Mouse (Mus musculus) intestine, embryonic 16.5 days (tissue): ENCODE data around the gene Rpl14. TPM values are rescaled to one million over a fixed set of nuclear protein-coding genes. Genes with fewer than 3 reads are reported as not detected.

Source experiments
- ATAC-seq: fragments of 200-750 bp; cut with Nextera tagmentation; 2 replicates; pipeline ENCODE4 v1.8.0; 2017; ENCODE audit warnings: moderate TSS enrichment, moderate library complexity
- H3K27ac ChIP-seq: fragments of 300-500 bp; sonication (generic); 2 replicates; pipeline ENCODE4 v1.5.1; 2014; ENCODE audit warnings: mild to moderate bottlenecking, low read length
- H3K27me3 ChIP-seq: fragments of 300-500 bp; sonication (generic); replicated peaks from 2 replicates; pipeline ENCODE4 v1.6.1; 2014; ENCODE audit warnings: low read length, control low read depth, mixed read lengths; ENCODE audit not compliant: control insufficient read depth, insufficient read depth
- H3K36me3 ChIP-seq: fragments of 300-500 bp; sonication (generic); 2 replicates; pipeline ENCODE4 v1.6.1; 2014; ENCODE audit warnings: low read length, control low read depth; ENCODE audit not compliant: control insufficient read depth, insufficient read depth
- H3K4me1 ChIP-seq: fragments of 300-500 bp; sonication (generic); 2 replicates; pipeline ENCODE4 v1.6.1; 2014; ENCODE audit warnings: low read length, control low read depth, mixed read lengths; ENCODE audit not compliant: control insufficient read depth, insufficient read depth
- H3K4me2 ChIP-seq: fragments of 300-500 bp; sonication (generic); 2 replicates; pipeline ENCODE4 v1.6.1; 2014; ENCODE audit warnings: low read depth, low read length, control low read depth
- H3K4me3 ChIP-seq: fragments of 300-500 bp; sonication (generic); 2 replicates; pipeline ENCODE4 v1.5.1; 2014; ENCODE audit warnings: mild to moderate bottlenecking, low read length
- H3K9ac ChIP-seq: fragments of 300-500 bp; sonication (generic); 2 replicates; pipeline ENCODE4 v1.6.1; 2014; ENCODE audit warnings: low read depth, low read length
- H3K9me3 ChIP-seq: fragments of 300-500 bp; sonication (generic); 2 replicates; pipeline ENCODE4 v1.6.1; 2016; ENCODE audit warnings: low read length, control low read depth; ENCODE audit not compliant: control insufficient read depth
- WGBS: fragments of 180-500 bp; shearing (Covaris S2); extraction: QIAGEN DNeasy Blood & Tissue Kit; methylation state at CpG from one replicate; pipeline ENCODE4 v1.1.7; 2014; 5-methylcytosine and 5-hydroxymethylcytosine counted together
- polyA plus RNA-seq: library from polyadenylated mRNA; unstranded; fragments of >200 nt; fragmentation: Nextera tagmentation; extraction: Ambion mirVana; gene quantifications from 2 replicates; pipeline ENCODE4 v1.2.1, GENCODE M21; 2015

Gene Rpl14
- polyA plus RNA-seq, 1 experiment from 2014 or later, result 789 TPM

DNA sequence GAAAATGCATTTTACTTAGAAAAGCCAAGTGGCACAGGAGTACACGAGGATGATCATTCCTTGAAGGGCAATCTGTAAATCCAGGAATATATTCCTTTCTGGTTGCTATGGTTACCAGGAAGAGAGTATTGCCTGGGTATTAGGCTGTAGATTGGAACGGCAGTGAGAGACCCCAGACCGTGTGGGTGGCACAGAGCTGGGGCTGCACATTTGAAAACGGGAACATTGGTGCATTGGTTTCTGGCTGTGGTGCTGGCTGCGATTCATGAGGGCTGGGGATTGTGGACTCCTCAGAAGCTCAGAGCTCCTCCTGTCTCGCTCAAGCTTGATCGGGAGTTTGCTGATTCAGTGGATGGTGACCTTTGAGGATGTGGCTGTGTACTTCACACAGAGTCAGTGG, 8.6 kb downstream of the Rpl14 start:
- Histone ChIP-seq H3K4me1 (peaks cover 22% of the 10 kb centered on the region), H3K27me3 (no peaks in the 10 kb centered on the region), H3K4me2 (no peak overlapping the region), H3K36me3 (peaks cover 8% of the 10 kb centered on the region; the same call in 1 of the 2 replicates), H3K9me3 (no peaks in the 10 kb centered on the region), H3K4me3 (no peak overlapping the region), H3K9ac (no peak overlapping the region), H3K27ac (no peak overlapping the region)
- no peak for ATAC-seq
- WGBS, result 73% methylated on average over 7 of the region's 7 CpGs

DNA sequence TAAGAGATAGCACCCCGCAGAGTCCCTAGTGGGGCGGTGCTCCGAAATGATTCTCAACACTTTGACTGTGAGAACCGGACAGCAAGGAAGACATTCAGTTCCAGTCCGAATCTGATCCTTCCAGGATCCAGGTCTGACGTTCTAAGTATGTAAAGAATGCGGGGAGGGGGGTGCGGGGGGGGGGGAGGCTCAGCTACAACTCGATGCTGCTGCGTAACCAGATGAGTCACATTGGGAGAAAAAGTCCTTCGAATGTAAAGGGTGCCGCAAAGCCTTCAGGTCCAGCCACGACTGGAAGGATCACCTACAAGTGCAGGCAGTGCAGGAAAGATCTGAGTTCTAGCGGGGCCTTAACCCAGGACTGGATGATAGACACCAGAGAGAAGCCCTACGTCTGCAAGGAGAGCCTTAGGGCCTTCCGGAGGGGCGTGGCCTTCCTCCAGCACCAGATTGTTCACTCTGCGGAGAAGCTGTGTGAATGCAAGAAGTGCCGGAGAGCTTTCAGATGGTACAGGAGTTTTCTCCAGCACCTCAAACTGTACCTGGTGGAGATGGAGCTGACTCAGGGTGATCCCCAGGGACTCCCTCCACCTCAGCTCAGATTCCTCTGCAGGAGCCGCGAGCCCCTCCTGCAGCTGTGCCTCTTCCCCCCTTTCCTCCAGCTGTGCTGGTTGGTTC, 10.8 kb downstream of the Rpl14 start:
- 15% methylated on average over 21 of the region's 21 CpGs for WGBS
- Histone ChIP-seq H3K4me1 (peaks cover 22% of the 10 kb centered on the region), H3K4me2 (peak overlapping the region; percentile 96), H3K4me3 (peak overlapping the region; percentile 51), H3K27me3 (no peaks in the 10 kb centered on the region), H3K9ac (peak overlapping the region; percentile 77), H3K9me3 (no peaks in the 10 kb centered on the region), H3K27ac (peak overlapping the region; percentile 90), H3K36me3 (no peaks in the 10 kb centered on the region)
- ATAC-seq, result peak; percentile 86

DNA sequence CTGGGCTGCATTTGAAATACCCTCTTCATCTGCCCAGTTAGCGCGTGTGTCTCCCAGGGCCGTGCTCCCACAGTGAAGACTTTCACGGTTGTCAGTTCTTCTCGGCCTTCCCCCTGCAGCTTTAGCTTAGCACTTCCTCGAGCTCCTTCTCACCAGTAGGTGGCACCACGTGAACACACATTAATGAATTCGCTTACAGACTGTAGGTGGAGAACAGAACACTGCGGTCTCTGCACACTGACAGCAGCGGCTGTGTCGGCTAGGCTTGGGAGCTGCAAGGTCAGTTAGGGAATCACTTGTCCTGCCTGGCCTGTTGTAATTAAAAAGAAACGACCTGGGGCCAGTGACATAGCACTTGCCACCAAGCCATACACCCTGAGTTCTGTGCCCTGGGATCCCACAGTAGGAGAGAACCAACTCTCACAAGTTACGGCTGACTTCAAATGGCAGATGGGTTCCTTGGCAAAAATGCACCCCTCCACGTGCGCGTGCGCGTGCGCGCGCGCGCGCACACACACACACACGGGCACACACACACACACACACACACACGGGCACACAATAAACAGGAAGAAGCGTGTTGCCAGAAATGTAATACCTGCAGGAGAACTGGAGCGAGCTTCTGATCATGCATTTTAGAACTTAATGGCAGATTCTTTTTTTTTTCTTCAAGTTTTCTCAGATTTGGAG, 11.5 kb downstream of the Rpl14 start:
- peak overlapping the region; percentile 51 for H3K4me3 ChIP-seq
- no peaks in the 10 kb centered on the region for H3K27me3 ChIP-seq
- peak overlapping the region; percentile 90 for H3K27ac ChIP-seq
- peaks cover 19% of the 10 kb centered on the region for H3K4me1 ChIP-seq
- 9% methylated on average over 28 of the region's 28 CpGs for WGBS
- H3K4me2 ChIP-seq, result peak overlapping the region; percentile 96
- no peaks in the 10 kb centered on the region for H3K36me3 ChIP-seq
- H3K9ac ChIP-seq, result peak overlapping the region; percentile 77
- ATAC-seq, result peak; percentile 91
- H3K9me3 ChIP-seq, result no peaks in the 10 kb centered on the region

DNA sequence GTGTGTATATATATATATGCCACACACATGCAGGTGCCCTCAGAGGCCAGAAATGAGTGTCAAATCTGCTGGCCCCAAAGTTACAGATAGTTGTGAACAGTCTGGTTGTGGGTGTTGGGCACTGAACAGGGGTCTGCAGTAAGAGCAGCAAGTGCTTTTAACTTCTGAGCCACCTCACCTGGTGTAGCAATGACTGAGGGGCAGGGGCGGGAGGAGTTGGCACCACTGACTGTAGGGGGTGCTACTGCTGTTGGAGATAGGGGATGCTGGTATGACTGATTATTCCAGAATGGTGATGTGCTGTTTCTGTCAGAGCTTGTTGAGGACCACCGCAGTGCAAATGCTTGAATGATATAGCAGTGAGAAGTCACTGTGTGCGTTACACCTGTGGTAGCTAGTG, 12.1 kb downstream of the Rpl14 start:
- Histone ChIP-seq H3K36me3 (no peaks in the 10 kb centered on the region), H3K4me1 (peaks cover 14% of the 10 kb centered on the region), H3K27me3 (no peaks in the 10 kb centered on the region), H3K4me2 (peak overlapping the region; percentile 96), H3K9ac (no peak overlapping the region; the same call in 1 of the 2 replicates), H3K4me3 (no peak overlapping the region), H3K9me3 (no peaks in the 10 kb centered on the region), H3K27ac (no peak overlapping the region)
- ATAC-seq, result no peak
- 80% methylated on average over 3 of the region's 3 CpGs for whole genome bisulfite sequencing

DNA sequence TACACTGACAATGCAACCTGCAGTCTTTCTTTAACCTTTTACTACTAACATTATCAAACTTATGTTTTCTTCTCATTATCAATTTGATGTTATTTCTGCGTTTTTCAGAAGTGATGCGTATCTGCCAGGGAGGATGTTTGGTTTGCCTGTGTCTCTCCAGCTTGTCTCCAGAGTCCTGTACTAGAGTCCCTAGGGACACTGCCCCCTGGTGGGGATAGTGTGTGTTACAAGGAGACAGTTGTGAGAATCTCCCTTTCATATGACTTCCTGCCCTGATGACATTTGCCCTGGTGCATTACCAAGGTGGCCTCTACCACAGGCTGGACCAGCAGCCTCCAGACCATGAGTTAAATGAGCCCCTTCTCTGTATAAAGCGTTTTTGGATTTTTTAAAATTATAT, 15.3 kb downstream of the Rpl14 start:
- Histone ChIP-seq H3K4me1 (peaks cover 14% of the 10 kb centered on the region), H3K4me2 (no peak overlapping the region), H3K36me3 (no peaks in the 10 kb centered on the region), H3K27ac (no peak overlapping the region), H3K4me3 (no peak overlapping the region), H3K9ac (no peak overlapping the region), H3K27me3 (no peaks in the 10 kb centered on the region), H3K9me3 (no peaks in the 10 kb centered on the region)
- ATAC-seq, result no peak
- WGBS, result 4% methylated on average over 3 of the region's 3 CpGs

DNA sequence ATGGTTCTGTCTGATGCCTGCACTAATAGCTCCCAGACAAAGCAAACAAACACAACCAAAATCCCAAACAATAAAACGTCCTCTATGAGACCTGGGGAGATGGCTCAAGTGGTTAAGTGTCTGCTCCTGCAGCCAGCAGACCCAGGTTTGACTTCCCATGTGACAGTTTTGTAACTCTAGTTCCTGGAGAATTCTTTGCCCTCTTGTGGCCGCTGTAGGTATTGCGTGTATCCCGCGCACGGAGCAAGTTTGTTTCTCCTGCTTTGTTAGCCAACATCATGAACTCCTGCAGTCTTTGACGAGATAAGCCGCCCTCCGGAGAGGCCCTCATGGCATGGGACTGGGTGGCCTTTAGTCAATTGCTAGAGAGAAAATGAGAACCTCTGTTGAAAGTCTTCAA, 20.2 kb downstream of the Rpl14 start:
- no peaks in the 10 kb centered on the region for H3K36me3 ChIP-seq
- ATAC-seq, result no peak; the same call in 1 of the 2 replicates
- 1% methylated on average over 9 of the region's 9 CpGs for WGBS

DNA sequence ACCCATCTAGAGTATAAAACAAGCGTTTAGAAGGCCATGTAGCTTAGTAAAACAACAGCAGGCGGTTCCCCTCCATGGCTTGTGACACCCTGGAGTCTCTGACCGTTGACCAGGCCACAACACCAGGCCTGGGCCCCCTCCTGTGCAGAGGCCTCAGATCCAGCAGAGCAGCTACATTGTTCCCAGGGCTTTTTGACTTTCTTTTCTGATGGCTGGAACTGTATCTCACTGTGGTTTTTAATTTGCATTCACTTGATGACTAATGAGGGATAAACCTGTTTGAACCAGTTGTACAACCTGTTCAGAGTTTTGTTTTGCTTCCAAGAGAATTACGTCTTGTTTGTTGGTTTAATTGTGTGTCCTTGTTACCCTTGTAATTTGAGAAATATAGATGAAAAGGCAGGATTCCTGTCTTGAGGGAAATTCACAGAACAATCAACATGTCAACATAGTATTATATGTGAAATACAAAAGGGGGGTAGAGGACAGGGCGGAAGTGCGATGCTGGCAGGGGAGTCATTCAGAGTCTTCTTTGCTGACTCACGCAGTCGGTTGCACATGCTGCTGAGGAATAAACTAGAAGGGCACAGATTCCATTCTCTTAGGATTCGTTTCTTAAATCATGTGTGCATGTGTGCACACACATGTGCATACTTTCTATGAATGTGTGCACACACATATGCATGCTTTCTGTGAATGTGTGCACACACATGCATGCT, 22.3 kb downstream of the Rpl14 start:
- H3K27ac ChIP-seq, result no peak overlapping the region
- no peaks in the 10 kb centered on the region for H3K27me3 ChIP-seq
- H3K4me2 ChIP-seq, result no peak overlapping the region
- 65% methylated on average over 9 of the region's 9 CpGs for WGBS
- no peak for ATAC-seq
- no peaks in the 10 kb centered on the region for H3K4me1 ChIP-seq
- H3K9me3 ChIP-seq, result no peaks in the 10 kb centered on the region
- no peak overlapping the region for H3K9ac ChIP-seq
- no peaks in the 10 kb centered on the region for H3K36me3 ChIP-seq
- H3K4me3 ChIP-seq, result no peak overlapping the region

More for the DNA sequence above, 20.2 kb downstream of the Rpl14 start:
- Histone ChIP-seq H3K4me3 (no peak overlapping the region), H3K4me2 (no peak overlapping the region), H3K9ac (no peak overlapping the region), H3K27ac (no peak overlapping the region), H3K9me3 (no peaks in the 10 kb centered on the region), H3K27me3 (no peaks in the 10 kb centered on the region), H3K4me1 (no peaks in the 10 kb centered on the region)

DNA sequence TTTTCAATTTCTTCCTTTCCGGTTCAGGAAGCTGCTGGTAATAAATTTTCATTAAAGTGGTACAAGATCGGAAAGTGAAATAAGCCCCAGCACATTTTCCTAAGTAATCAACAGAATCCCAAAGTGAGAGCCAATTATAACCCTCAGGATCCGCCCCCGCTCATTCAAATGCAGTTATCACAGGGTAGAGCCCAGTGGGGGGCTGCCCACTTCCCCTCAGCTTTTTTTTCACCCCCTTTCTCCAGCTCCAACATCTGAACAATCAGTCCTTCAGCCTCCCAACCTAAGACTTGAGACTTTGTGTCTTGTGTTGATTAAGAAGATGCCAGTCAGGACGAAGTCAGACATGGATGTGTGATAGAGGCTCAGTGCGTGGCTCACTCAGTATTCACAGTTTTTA, 23.6 kb downstream of the Rpl14 start:
- WGBS, result 65% methylated on average over 6 of the region's 6 CpGs
- ATAC-seq, result no peak
- no peaks in the 10 kb centered on the region for H3K27me3 ChIP-seq

DNA sequence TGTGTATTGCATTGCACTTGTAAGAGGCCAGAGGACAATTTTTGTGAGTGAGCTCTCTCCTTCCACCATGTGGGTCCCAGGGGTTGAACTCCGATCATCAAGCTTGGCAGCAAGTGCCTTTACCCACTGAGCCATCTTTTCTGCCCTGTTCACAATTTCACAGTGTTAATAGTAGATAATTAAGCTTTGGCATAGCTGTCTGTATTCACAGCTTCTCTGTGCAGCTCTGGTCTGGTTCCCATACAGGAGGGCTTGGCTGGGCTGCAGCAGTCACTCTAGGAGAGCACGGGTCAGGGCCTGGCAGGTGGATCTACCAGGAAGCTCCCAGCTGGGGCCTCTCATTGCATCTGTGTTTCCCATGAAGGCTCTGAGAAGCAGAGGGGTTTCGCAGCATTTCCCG, 24.1 kb downstream of the Rpl14 start:
- no peaks in the 10 kb centered on the region for H3K4me1 ChIP-seq
- no peak overlapping the region for H3K27ac ChIP-seq
- H3K4me3 ChIP-seq, result no peak overlapping the region
- no peak for ATAC-seq
- 68% methylated on average over 4 of the region's 4 CpGs for WGBS
- no peaks in the 10 kb centered on the region for H3K36me3 ChIP-seq
- H3K9me3 ChIP-seq, result no peaks in the 10 kb centered on the region
- H3K4me2 ChIP-seq, result no peak overlapping the region
- H3K27me3 ChIP-seq, result no peaks in the 10 kb centered on the region
- H3K9ac ChIP-seq, result no peak overlapping the region

More for the DNA sequence above, 23.6 kb downstream of the Rpl14 start:
- Histone ChIP-seq H3K9ac (no peak overlapping the region), H3K9me3 (no peaks in the 10 kb centered on the region), H3K4me1 (no peaks in the 10 kb centered on the region), H3K27ac (no peak overlapping the region), H3K4me3 (no peak overlapping the region), H3K36me3 (no peaks in the 10 kb centered on the region), H3K4me2 (no peak overlapping the region)
